7 mouse cellular contexts compared by ENCODE assay signal in genomic region chr6:72380131-72380770, GRCm38 (mm10). TPM values are rescaled to one million over a fixed set of nuclear protein-coding genes. Genes with fewer than 3 reads are reported as not detected.
DNase-seq lines count a peak whose midpoint lies in the region; ATAC-seq and TF ChIP-seq lines count a peak whose summit lies in the region.

Gene Vamp5, minus strand, starts transcription at chr6:72380468.

- H3K36me3 ChIP-seq in forebrain, embryonic 14.5 days (ENCODE audit: control insufficient read depth, insufficient read depth, low read length) = no peaks in the 10 kb centered on the region
- H3K36me3 ChIP-seq in midbrain, embryonic 10.5 days = no peaks in the 10 kb centered on the region

- peak; percentile 65 for DNase-seq in MN1 (ENCODE audit: low spot score)
- peak; percentile 37 for DNase-seq in forebrain, embryonic 14.5 days (ENCODE audit: low spot score)
- DNase-seq in heart, postnatal 4 days = peak; percentile 87
- peak; percentile 40 to 51 for DNase-seq in layer of hippocampus, postnatal 14 days (ENCODE audit: low spot score in 2 of 2)
- peak; percentile 46 for DNase-seq in midbrain, embryonic 10.5 days (ENCODE audit: low spot score)
- DNase-seq in spleen, adult 18-20 months = peak; percentile 86 to 93

- 3% methylated on average over 45 of the region's 49 CpGs for WGBS in forebrain, embryonic 14.5 days
- 3% methylated on average over 49 of the region's 49 CpGs for WGBS in midbrain, embryonic 10.5 days

- peaks cover 19% of the 10 kb centered on the region for H3K27me3 ChIP-seq in forebrain, embryonic 14.5 days (replicated peaks; ENCODE audit: control insufficient read depth, insufficient read depth, low read length)
- peaks cover 41% of the 10 kb centered on the region for H3K27me3 ChIP-seq in midbrain, embryonic 10.5 days (ENCODE audit: low read depth, poor library complexity, severe bottlenecking)

- peak; percentile 40; the same call in 1 of the 2 replicates for TF ChIP-seq CTCF in bone marrow macrophage, adult 2 months (IDR thresholded peaks at IDR 0.05; ENCODE audit: low read depth, low read length)

- H3K27ac ChIP-seq in bone marrow macrophage, adult 2 months (ENCODE audit: insufficient read depth, low read depth, low read length) = no peak within 1 kb of the TSS
- H3K27ac ChIP-seq in forebrain, embryonic 14.5 days (ENCODE audit: low read depth, low read length) = no peak within 1 kb of the TSS
- H3K27ac ChIP-seq in midbrain, embryonic 10.5 days (replicated peaks) = peak within 1 kb of the TSS; percentile 67

- H3K9me3 ChIP-seq in forebrain, embryonic 14.5 days (replicated peaks; ENCODE audit: control insufficient read depth, low read length) = no peaks in the 10 kb centered on the region
- no peaks in the 10 kb centered on the region for H3K9me3 ChIP-seq in midbrain, embryonic 10.5 days (replicated peaks)

- peak within 1 kb of the TSS; percentile 56 for H3K4me2 ChIP-seq in forebrain, embryonic 14.5 days (ENCODE audit: low read length)

- H3K4me1 ChIP-seq in bone marrow macrophage, adult 2 months (ENCODE audit: control insufficient read depth, insufficient read depth, low read length) = peaks cover 27% of the 10 kb centered on the region
- peaks cover 5% of the 10 kb centered on the region; the same call in 1 of the 2 replicates for H3K4me1 ChIP-seq in forebrain, embryonic 14.5 days (ENCODE audit: control insufficient read depth, insufficient read depth, low read length)
- H3K4me1 ChIP-seq in midbrain, embryonic 10.5 days = peaks cover 8% of the 10 kb centered on the region

- TF ChIP-seq POLR2A in bone marrow macrophage, adult 2 months (IDR thresholded peaks at IDR 0.05; ENCODE audit: borderline replicate concordance, low read depth, low read length) = no peak

- H3K9ac ChIP-seq in forebrain, embryonic 14.5 days (ENCODE audit: low read length) = peak within 1 kb of the TSS; percentile 58

- peak; percentile 58 for ATAC-seq in forebrain, embryonic 14.5 days

- H3K4me3 ChIP-seq in bone marrow macrophage, adult 2 months (ENCODE audit: insufficient read depth, low read length) = peak within 1 kb of the TSS; percentile 75
- peak within 1 kb of the TSS; percentile 35 for H3K4me3 ChIP-seq in forebrain, embryonic 14.5 days (ENCODE audit: low read depth, low read length)
- peak within 1 kb of the TSS; percentile 57 for H3K4me3 ChIP-seq in midbrain, embryonic 10.5 days

RNA-seq across cellular contexts. Expression of gene Vamp5, which starts in this region (rescaled TPM):
- polyA plus RNA-seq in bone marrow macrophage, adult 2 months (2012; ENCODE audit: insufficient read depth, insufficient read length, missing spikeins) = 5.3 and 10.5 TPM in 2 replicates
- 13.8 and 17.7 TPM in 2 replicates for polyA plus RNA-seq in forebrain, embryonic 14.5 days (2014; fragmentation: Nextera tagmentation; extraction: Ambion mirVana)
- total RNA-seq in heart, postnatal 4 days (2021) = 10 to 100 TPM; 33.4 to 36.0 TPM
- total RNA-seq in layer of hippocampus, postnatal 14 days (2021) = 1 to 10 TPM; 3.7 to 4.2 TPM
- polyA plus RNA-seq in midbrain, embryonic 10.5 days (2016; fragmentation: Nextera tagmentation; extraction: Ambion mirVana) = 12.0 and 12.9 TPM in 2 replicates

Comparison
In these comparisons a context has a peak if more than half of its experiments do, and no peak if none do; other contexts are left out.
1. RNA of gene Vamp5 (total RNA-seq): 33.4 to 36.0 TPM in heart, postnatal 4 days; 3.7 to 4.2 TPM in layer of hippocampus, postnatal 14 days; every median in the first group is over 4 times any median in the second.
2. DNase-seq: peak in every context shown above with its lines; median percentile 90 in spleen, adult 18-20 months; 87 in heart, postnatal 4 days; 65 in MN1; 46 in midbrain, embryonic 10.5 days; 46 in layer of hippocampus, postnatal 14 days; 37 in forebrain, embryonic 14.5 days.
3. Peak in every context shown above with its lines, with median percentiles within 50 percentile points of each other: H3K4me3 ChIP-seq.